Mouse (Mus musculus) kidney, postnatal 14 days (tissue): ENCODE data around the gene 6330409D20Rik.
A peak's percentile ranks its signal among the peaks of the same experiment; 100 is the strongest.

Experiments used
- DNase-seq: peaks from one replicate; pipeline ENCODE4 v3.0.0; 2022; ENCODE audit warnings: mixed read lengths

6330409D20Rik gene

DNA sequence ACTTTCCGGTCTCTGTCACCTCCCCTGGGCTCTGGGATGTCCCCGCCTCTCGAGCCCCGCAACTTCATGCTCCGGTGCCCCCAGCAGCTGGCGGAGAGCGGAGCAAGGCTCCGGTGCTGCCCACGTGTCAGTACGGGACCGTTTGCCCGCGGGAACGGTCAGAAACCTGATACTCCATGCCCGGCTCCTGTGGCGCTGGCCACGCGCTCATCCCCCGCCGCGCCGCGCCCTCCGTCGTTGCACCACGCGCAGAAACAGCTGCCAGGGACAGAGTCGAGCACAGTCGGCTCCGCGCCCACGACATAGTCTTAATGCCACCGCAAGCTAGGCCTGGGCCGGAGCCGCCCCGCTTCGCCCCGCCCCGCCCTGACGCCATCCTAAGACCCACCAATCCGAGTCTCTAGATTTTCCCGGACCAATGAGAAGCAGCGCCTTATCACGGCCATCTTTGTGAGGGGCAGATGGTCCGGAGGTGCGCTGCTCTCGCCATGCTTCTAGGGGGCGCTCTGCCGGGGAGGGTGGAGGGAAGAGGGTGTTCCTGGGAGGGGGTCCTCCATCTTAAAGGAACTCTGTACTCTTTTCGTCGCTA, 46.9 kb downstream of the 6330409D20Rik start:
- peak; percentile 97 for DNase-seq

- peak; percentile 65 for DNase-seq
Measured at GRCm38 (mm10) chr2:32693282-32693681, 47.5 kb downstream of the 6330409D20Rik start.

DNA sequence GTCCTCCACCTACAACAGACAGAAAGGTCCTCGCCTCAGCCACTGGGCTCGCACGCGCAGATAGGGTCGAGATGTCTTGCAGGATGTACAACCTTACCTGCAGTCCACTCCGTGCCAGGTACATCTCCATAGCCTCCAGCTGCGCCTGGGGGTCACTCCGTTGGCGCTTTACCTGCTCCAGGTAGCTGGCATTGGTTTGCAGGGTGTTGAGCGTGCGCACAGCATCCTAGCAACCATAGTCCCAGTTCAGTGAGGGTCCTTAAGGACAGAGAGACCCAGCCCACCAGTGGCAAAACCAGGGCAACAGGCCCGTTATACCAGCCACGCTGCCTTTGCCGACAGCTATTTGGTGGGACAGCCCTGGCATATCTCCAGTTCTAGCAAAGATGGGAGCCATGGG, 48.3 kb downstream of the 6330409D20Rik start:
- no peak for DNase-seq

GRCm38 (mm10) chr2:32691041-32691440, 49.8 kb downstream of the 6330409D20Rik start:
- no peak for DNase-seq

- DNase-seq: peak; percentile 93
Measured at GRCm38 (mm10) chr2:32689420-32689819, 51.4 kb downstream of the 6330409D20Rik start.

DNA sequence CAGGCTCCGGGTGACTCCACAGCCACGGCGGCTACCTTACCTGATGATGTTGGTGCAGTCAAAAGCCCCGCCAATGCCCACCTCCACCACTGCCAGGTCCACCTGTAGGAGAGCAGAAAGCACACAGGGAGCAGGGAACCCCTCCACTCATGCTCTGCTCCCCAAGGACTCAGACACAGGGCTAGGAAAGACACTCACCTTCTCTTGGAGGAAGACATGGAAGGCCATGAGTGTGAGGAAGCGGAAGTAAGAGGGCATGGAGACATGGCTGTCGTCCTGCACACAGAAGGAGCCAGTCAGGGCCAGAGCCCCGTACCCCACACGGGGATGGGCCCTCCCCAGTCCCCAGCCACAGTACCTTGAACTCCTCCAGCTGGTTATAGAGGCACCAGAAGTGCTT, 53.3 kb downstream of the 6330409D20Rik start:
- DNase-seq: no peak

DNA sequence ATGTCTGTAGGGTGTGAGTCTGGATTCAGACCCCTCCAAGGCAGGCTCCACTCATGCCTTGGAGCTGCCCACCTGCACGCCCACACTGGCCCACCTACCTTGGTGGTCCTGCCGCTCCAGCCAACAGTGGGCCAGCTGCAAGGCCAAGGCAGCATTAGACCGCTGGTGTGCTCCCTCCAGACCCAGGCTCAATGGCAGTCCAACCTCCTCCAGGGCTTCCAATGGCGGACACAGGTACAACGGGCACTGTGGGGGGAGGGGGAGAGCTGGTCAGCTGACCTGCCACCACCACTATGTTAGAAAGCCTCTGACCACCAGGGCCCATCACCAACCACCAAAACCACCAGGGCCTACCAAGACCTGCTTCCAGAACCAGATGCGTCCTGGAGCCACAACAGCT, 54.2 kb downstream of the 6330409D20Rik start:
- no peak for DNase-seq

- no peak for DNase-seq
Measured at GRCm38 (mm10) chr2:32685807-32686206, 55.0 kb downstream of the 6330409D20Rik start.

GRCm38 (mm10) chr2:32684681-32685428, 56.0 kb downstream of the 6330409D20Rik start:
- no peak for DNase-seq

DNA sequence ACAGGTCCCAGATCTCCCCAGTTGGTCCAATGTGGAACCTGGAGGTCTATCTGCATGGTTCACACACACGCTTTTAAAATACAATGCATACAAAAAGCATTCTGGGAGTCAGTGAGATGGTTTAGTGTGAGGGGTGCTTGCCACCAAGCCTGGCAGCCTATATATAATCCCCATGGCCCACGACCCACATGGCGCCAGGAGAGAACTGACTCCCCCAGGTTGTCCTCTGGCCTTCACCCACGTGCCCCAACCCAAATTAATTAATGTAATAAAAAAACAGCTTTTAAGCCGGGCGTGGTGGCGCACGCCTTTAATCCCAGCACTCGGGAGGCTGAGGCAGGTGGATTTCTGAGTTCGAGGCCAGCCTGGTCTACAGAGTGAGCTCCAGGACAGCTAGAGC, 57.1 kb downstream of the 6330409D20Rik start:
- DNase-seq: no peak

DNA sequence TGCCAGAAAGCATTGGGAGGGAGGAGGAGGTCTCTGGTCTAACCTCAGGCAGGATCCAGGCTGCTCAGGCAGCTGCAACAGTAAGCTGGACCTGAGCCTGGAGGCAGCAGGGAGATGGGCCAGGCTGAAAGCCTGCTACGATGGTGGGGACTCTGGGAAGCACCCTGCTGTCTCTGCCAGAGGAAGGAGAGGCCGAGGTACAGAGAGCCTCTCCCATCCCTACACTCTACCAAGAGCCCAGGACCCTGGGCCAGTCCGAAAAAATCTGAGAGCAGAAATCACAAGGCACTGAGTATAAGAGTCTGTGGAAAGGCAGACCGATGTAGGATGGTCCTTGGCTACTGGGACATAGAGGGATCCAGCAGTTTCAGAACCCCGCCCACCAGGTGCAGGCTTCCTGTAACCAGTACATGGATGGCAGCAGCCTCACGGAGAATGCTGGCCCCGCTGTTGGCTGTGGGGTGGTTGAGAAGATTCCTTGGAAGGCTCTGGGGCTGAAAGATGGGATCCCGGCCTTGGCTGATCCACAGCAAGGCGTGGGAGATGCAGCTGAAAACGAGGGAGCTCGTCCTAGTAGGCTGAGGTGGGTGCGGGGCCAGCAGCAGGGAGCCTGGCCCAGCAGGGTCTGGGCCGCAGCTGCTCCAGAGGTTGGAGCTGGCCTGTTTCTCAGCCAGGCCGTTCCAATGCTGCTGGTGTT, 57.9 kb downstream of the 6330409D20Rik start:
- DNase-seq: no peak
